In genomic region chr6:86545236-86545635, GRCm38 (mm10) we compare ENCODE assay signal across 10 mouse cellular contexts. TPM values are rescaled to one million over a fixed set of nuclear protein-coding genes. Genes with fewer than 3 reads are reported as not detected.
DNase-seq lines count a peak whose midpoint lies in the region; ATAC-seq lines count a peak whose summit lies in the region.
"Had no signal": no experiment of that assay in that cellular context is flagged by ENCODE, and none has a peak within 500 bp of the region (broad histone marks: within the 10 kb centered on the region; RNA-seq: fewer than 3 reads in every experiment).

No protein-coding gene starts in this region.

- WGBS in hindbrain, embryonic 10.5 days, result 62% methylated on average over 4 of the region's 4 CpGs

- H3K9me3 ChIP-seq in hindbrain, embryonic 10.5 days, result no peaks in the 10 kb centered on the region
- H3K9me3 ChIP-seq: embryonic facial prominence, embryonic 15.5 days; limb, embryonic 15.5 days had no signal

- intact Hi-C loops in gastrocnemius, postnatal 14 days (cut with DNase I; ENCODE audit: low total_unique reads), result no loop called here

- H3K27me3 ChIP-seq in hindbrain, embryonic 10.5 days (ENCODE audit: insufficient read depth, poor library complexity, severe bottlenecking), result no peaks in the 10 kb centered on the region
- H3K27me3 ChIP-seq: embryonic facial prominence, embryonic 15.5 days; limb, embryonic 15.5 days had no signal

- no peaks in the 10 kb centered on the region for H3K4me1 ChIP-seq in hindbrain, embryonic 10.5 days (replicated peaks)
- H3K4me1 ChIP-seq: embryonic facial prominence, embryonic 15.5 days; limb, embryonic 15.5 days had no signal

- peak; percentile 69 for ATAC-seq in erythroid progenitor cell, adult 5-6 weeks (replicated peaks; ENCODE audit: low FRiP score, poor library complexity, severe bottlenecking)

- H3K27ac ChIP-seq in hindbrain, embryonic 10.5 days, result no peak overlapping the region
- H3K27ac ChIP-seq: embryonic facial prominence, embryonic 15.5 days; limb, embryonic 15.5 days had no signal

- DNase-seq in kidney, adult 18-20 months, result peak; percentile 23
- no peak for DNase-seq in kidney, adult 11 months
- peak; percentile 80 for DNase-seq in CD4-positive, CD25-positive, alpha-beta regulatory T cell, adult 2 months (ENCODE audit: low read depth, low spot score)
- DNase-seq in T-cell, adult 2 months (ENCODE audit: low spot score), result peak; percentile 57
- peak; percentile 56 to 57 for DNase-seq in natural killer cell, adult 2 months (ENCODE audit: low spot score in 2 of 2)
- DNase-seq in gastrocnemius, postnatal 14 days, result no peak
- no peak for DNase-seq in hindbrain, embryonic 10.5 days (ENCODE audit: low spot score)

- peaks cover 96% of the 10 kb centered on the region for H3K36me3 ChIP-seq in hindbrain, embryonic 10.5 days

- H3K4me3 ChIP-seq in hindbrain, embryonic 10.5 days, result no peak overlapping the region
- H3K4me3 ChIP-seq: embryonic facial prominence, embryonic 15.5 days; limb, embryonic 15.5 days had no signal

RNA-seq across cellular contexts. Expression of gene Pcbp1, which starts 19.1 kb away (rescaled TPM):
- total RNA-seq in erythroid progenitor cell, adult 5-6 weeks (2015; ENCODE audit: low replicate concordance), result 145 and 147 TPM in 2 replicates
- 58.4 and 67.4 TPM in 2 replicates for total RNA-seq in erythroid progenitor cell, adult 5-6 weeks (2017; ENCODE audit: low replicate concordance)
- total RNA-seq in gastrocnemius, postnatal 14 days (2021), result 100 to 1,000 TPM; 128 to 164 TPM
- 478 and 520 TPM in 2 replicates for polyA plus RNA-seq in hindbrain, embryonic 10.5 days (2016; fragmentation: Nextera tagmentation; extraction: Ambion mirVana)

Comparison
In these comparisons a context has a peak if more than half of its experiments do, and no peak if none do; other contexts are left out.
1. DNase-seq: peak in kidney, adult 18-20 months (single experiment), CD4-positive, CD25-positive, alpha-beta regulatory T cell, adult 2 months (single experiment), T-cell, adult 2 months (single experiment) and natural killer cell, adult 2 months (2 of 2); none in kidney, adult 11 months (single experiment), gastrocnemius, postnatal 14 days (single experiment) and hindbrain, embryonic 10.5 days (single experiment).